Mouse (Mus musculus) heart, adult 18-20 months (tissue): ENCODE data around the gene Yod1. TPM values are rescaled to one million over a fixed set of nuclear protein-coding genes. Genes with fewer than 3 reads are reported as not detected.

ENCODE experiments used
- DNase-seq, 2 experiments: peaks; one replicate each; pipeline ENCODE4 v3.0.0; 2021 to 2022; ENCODE audit warnings: mixed read lengths in 1 of 2
- total RNA-seq, 2 experiments: library from RNA; stranded (reverse); gene quantifications; 2 replicates each; pipeline ENCODE4 v1.2.3; 2021

Yod1 gene
- total RNA-seq, 2 experiments from 2014 or later: 3.6 to 4.4 TPM

GRCm38 (mm10) chr1:130769925-130770324 lies 52.8 kb downstream of the Yod1 start:
- no peak for DNase-seq

DNA sequence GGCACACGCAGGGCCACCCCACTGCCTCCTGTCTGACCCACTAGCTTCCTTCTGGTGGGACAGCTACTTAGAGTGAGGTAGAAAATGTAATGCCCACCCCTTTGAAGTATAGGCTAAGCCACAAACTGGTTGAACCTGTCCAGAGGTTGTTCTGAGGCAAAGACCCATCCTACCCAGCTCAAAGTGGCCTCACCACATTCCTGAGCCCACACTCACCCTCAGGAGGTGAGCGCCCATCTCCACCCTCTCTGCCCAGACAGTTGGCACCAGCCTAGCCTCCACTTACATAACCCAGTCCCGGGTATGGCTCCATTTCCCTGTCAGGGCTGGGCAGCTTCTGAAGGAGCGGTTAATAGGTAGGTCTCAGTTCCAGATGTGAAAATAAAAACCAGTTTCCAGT lies 53.4 kb downstream of the Yod1 start:
- no peak for DNase-seq

DNA sequence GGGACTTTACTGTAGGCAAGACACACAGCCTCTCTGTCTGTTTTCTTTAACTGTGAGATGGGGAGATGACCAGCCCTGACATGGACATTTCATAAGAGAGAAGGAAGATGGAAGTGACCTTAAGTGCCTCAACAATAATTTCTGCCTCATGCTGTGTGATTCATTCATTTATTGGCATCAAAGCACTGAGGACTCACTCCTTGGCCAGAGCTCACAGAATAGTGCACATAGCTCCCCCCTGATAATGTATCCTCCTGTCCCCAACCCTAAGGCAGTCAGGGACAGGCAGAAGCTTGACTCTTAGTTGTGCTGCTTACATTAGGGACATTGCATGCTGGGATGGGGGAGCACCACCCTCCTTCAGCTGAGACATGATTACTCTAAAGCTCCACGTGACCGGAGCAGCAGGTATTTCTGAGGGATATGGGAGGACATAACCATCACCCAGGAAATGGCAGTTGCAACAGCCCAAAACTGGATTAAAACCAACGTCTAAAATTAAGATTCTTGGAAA lies 53.9 kb downstream of the Yod1 start:
- DNase-seq: no peak

Other genes starting within 250 kb of the Yod1 start
- gene Zp3r, start 87.7 kb upstream of the Yod1 start, total RNA-seq: not detected
- not detected for gene C4bp, start 55.7 kb upstream of the Yod1 start, total RNA-seq
- gene Gm29427, start 1.5 kb upstream of the Yod1 start, total RNA-seq: under 1 TPM; 0.18 to 0.27 TPM
- gene Pfkfb2, start 11.9 kb downstream of the Yod1 start, total RNA-seq: 10 to 100 TPM; 79.7 to 83.4 TPM
- gene AA986860, start 14.6 kb downstream of the Yod1 start, total RNA-seq: under 1 TPM; 0.45 to 0.77 TPM
- under 1 TPM; 0.35 to 0.85 TPM for gene Fcamr, start 83.6 kb downstream of the Yod1 start, total RNA-seq
- gene Pigr, start 109.4 kb downstream of the Yod1 start, total RNA-seq: 1 to 10 TPM in 1 of 2 experiments, not detected in 1; 4.2 TPM
- 1 to 10 TPM; 2.2 to 8.5 TPM for gene Fcmr, start 148.3 kb downstream of the Yod1 start, total RNA-seq
- gene Il24, start 170.1 kb downstream of the Yod1 start, total RNA-seq: not detected
- not detected for gene Il20, start 194.1 kb downstream of the Yod1 start, total RNA-seq
- gene Il19, start 222.8 kb downstream of the Yod1 start, total RNA-seq: not detected